Mouse (Mus musculus) E14TG2a.4 (cell line): ENCODE results near the gene Dcxr.

ENCODE experiments used
- CTCF ChIP-seq: conservative IDR thresholded peaks from 2 replicates; pipeline ENCODE4 v1.5.1; 2014; ENCODE audit warnings: low read length
- POU5F1 ChIP-seq: IDR thresholded peaks from 2 replicates; pipeline ENCODE4 v1.6.1; 2014; ENCODE audit warnings: low read length, borderline replicate concordance

- TF ChIP-seq POU5F1 (no peak), CTCF (no peak)
These were observed 19.9 kb downstream of the Dcxr start for GRCm38 (mm10) chr11:120707225-120707624.
